Mouse (Mus musculus): ENCODE results near the gene Xrcc4.

Xrcc4 gene

DNA sequence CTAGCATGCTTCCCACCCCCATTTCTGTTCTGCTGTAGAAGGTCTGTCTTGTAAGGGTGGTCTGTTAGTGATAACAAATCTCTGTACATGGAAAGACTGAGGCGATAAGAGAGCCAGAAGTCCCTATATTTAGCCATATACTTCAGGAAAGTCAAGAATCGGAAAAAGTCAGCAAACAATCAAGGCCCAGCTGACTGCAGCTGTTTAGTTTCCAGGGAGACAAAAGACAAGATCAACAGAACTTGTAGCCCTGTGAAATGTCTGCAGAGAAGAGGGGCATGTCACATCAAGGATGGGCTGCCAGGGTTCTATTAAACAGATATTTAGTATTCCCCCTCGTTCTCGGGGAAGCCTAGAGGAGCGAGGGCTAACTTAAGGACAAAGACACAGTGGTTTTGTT, 354.3 kb downstream of the Xrcc4 start:
- peak; percentile 68 for DNase-seq

- DNase-seq: no peak
Observed at GRCm38 (mm10) chr13:89726492-89726891, 362.9 kb downstream of the Xrcc4 start.

Measured in kidney, postnatal 10 days (tissue).